Mouse (Mus musculus): Measurements from ENCODE around the gene Adprhl1. TPM values are rescaled to one million over a fixed set of nuclear protein-coding genes. Genes with fewer than 3 reads are reported as not detected.

The Adprhl1 gene
- polyA plus RNA-seq, 1 experiment from 2014 or later = not detected

- WGBS = 89% methylated on average over 9 of the region's 9 CpGs
- Histone ChIP-seq H3K27me3 (ENCODE audit: control insufficient read depth, insufficient read depth, low read length) (no peaks in the 10 kb centered on the region), H3K27ac (ENCODE audit: low read depth, low read length) (no peak overlapping the region), H3K9me3 (ENCODE audit: control insufficient read depth, low read length) (no peaks in the 10 kb centered on the region), H3K9ac (ENCODE audit: low read length) (no peak overlapping the region), H3K36me3 (ENCODE audit: control insufficient read depth, insufficient read depth, low read length) (peaks cover 9% of the 10 kb centered on the region; the same call in 1 of the 2 replicates), H3K4me1 (ENCODE audit: control insufficient read depth, insufficient read depth, low read length) (no peaks in the 10 kb centered on the region), H3K4me3 (ENCODE audit: low read depth, low read length) (no peak overlapping the region), H3K4me2 (no peak overlapping the region)
- no peak for ATAC-seq (ENCODE audit: low FRiP score)
- DNase-seq (ENCODE audit: low spot score, missing footprints) = no peak
Observed at GRCm38 (mm10) chr8:13180408-13180807, 73.6 kb downstream of the Adprhl1 start.

GRCm38 (mm10) chr8:13179948-13180347, 74.0 kb downstream of the Adprhl1 start:
- H3K4me1 ChIP-seq (ENCODE audit: control insufficient read depth, insufficient read depth, low read length) = no peaks in the 10 kb centered on the region
- H3K4me2 ChIP-seq = no peak overlapping the region
- H3K9ac ChIP-seq (ENCODE audit: low read length) = no peak overlapping the region
- H3K27ac ChIP-seq (ENCODE audit: low read depth, low read length) = no peak overlapping the region
- H3K27me3 ChIP-seq (ENCODE audit: control insufficient read depth, insufficient read depth, low read length) = no peaks in the 10 kb centered on the region
- no peaks in the 10 kb centered on the region for H3K9me3 ChIP-seq (ENCODE audit: control insufficient read depth, low read length)
- ATAC-seq (ENCODE audit: low FRiP score) (no peak), DNase-seq (ENCODE audit: low spot score, missing footprints) (no peak)
- 86% methylated on average over 7 of the region's 7 CpGs for WGBS
- H3K4me3 ChIP-seq (ENCODE audit: low read depth, low read length) = no peak overlapping the region
- peaks cover 13% of the 10 kb centered on the region for H3K36me3 ChIP-seq (ENCODE audit: control insufficient read depth, insufficient read depth, low read length)

- no peak overlapping the region for H3K4me2 ChIP-seq
- no peaks in the 10 kb centered on the region for H3K9me3 ChIP-seq (ENCODE audit: control insufficient read depth, low read length)
- no peaks in the 10 kb centered on the region for H3K4me1 ChIP-seq (ENCODE audit: control insufficient read depth, insufficient read depth, low read length)
- 78% methylated on average over 6 of the region's 6 CpGs for WGBS
- DNase-seq (ENCODE audit: low spot score, missing footprints) (no peak), ATAC-seq (ENCODE audit: low FRiP score) (no peak)
- H3K27ac ChIP-seq (ENCODE audit: low read depth, low read length) = no peak overlapping the region
- no peaks in the 10 kb centered on the region for H3K27me3 ChIP-seq (ENCODE audit: control insufficient read depth, insufficient read depth, low read length)
- H3K36me3 ChIP-seq (ENCODE audit: control insufficient read depth, insufficient read depth, low read length) = peaks cover 15% of the 10 kb centered on the region
- no peak overlapping the region for H3K9ac ChIP-seq (ENCODE audit: low read length)
- H3K4me3 ChIP-seq (ENCODE audit: low read depth, low read length) = no peak overlapping the region
Observed at GRCm38 (mm10) chr8:13179482-13179881, 74.5 kb downstream of the Adprhl1 start.

- no peak overlapping the region for H3K4me3 ChIP-seq (ENCODE audit: low read depth, low read length)
- no peaks in the 10 kb centered on the region for H3K27me3 ChIP-seq (ENCODE audit: control insufficient read depth, insufficient read depth, low read length)
- peaks cover 24% of the 10 kb centered on the region for H3K36me3 ChIP-seq (ENCODE audit: control insufficient read depth, insufficient read depth, low read length)
- H3K9me3 ChIP-seq (ENCODE audit: control insufficient read depth, low read length) = no peaks in the 10 kb centered on the region
- no peak overlapping the region for H3K9ac ChIP-seq (ENCODE audit: low read length)
- ATAC-seq (ENCODE audit: low FRiP score) (no peak), DNase-seq (ENCODE audit: low spot score, missing footprints) (no peak)
- 95% methylated on average over 5 of the region's 5 CpGs for WGBS
- H3K4me1 ChIP-seq (ENCODE audit: control insufficient read depth, insufficient read depth, low read length) = no peaks in the 10 kb centered on the region
- H3K27ac ChIP-seq (ENCODE audit: low read depth, low read length) = no peak overlapping the region
- no peak overlapping the region for H3K4me2 ChIP-seq
Observed at GRCm38 (mm10) chr8:13178137-13178536, 75.8 kb downstream of the Adprhl1 start.

- H3K9ac ChIP-seq (ENCODE audit: low read length) = no peak overlapping the region
- no peaks in the 10 kb centered on the region for H3K27me3 ChIP-seq (ENCODE audit: control insufficient read depth, insufficient read depth, low read length)
- H3K27ac ChIP-seq (ENCODE audit: low read depth, low read length) = no peak overlapping the region
- H3K4me1 ChIP-seq (ENCODE audit: control insufficient read depth, insufficient read depth, low read length) = no peaks in the 10 kb centered on the region
- 92% methylated on average over 7 of the region's 7 CpGs for WGBS
- H3K36me3 ChIP-seq (ENCODE audit: control insufficient read depth, insufficient read depth, low read length) = peaks cover 30% of the 10 kb centered on the region
- DNase-seq (ENCODE audit: low spot score, missing footprints) (no peak), ATAC-seq (ENCODE audit: low FRiP score) (no peak)
- H3K4me2 ChIP-seq = no peak overlapping the region
- H3K9me3 ChIP-seq (ENCODE audit: control insufficient read depth, low read length) = no peaks in the 10 kb centered on the region
- no peak overlapping the region for H3K4me3 ChIP-seq (ENCODE audit: low read depth, low read length)
Observed at GRCm38 (mm10) chr8:13177173-13177852, 76.6 kb downstream of the Adprhl1 start.

GRCm38 (mm10) chr8:13175650-13176049, 78.3 kb downstream of the Adprhl1 start:
- no peak overlapping the region for H3K4me2 ChIP-seq
- H3K27me3 ChIP-seq (ENCODE audit: control insufficient read depth, insufficient read depth, low read length) = no peaks in the 10 kb centered on the region
- DNase-seq (ENCODE audit: low spot score, missing footprints) (no peak), ATAC-seq (ENCODE audit: low FRiP score) (no peak)
- 86% methylated on average over 1 of the region's 1 CpGs for WGBS
- H3K27ac ChIP-seq (ENCODE audit: low read depth, low read length) = no peak overlapping the region
- H3K4me3 ChIP-seq (ENCODE audit: low read depth, low read length) = no peak overlapping the region
- no peaks in the 10 kb centered on the region for H3K4me1 ChIP-seq (ENCODE audit: control insufficient read depth, insufficient read depth, low read length)
- H3K36me3 ChIP-seq (ENCODE audit: control insufficient read depth, insufficient read depth, low read length) = peaks cover 32% of the 10 kb centered on the region
- no peaks in the 10 kb centered on the region for H3K9me3 ChIP-seq (ENCODE audit: control insufficient read depth, low read length)
- no peak overlapping the region for H3K9ac ChIP-seq (ENCODE audit: low read length)

GRCm38 (mm10) chr8:13174811-13175210, 79.2 kb downstream of the Adprhl1 start:
- no peak overlapping the region for H3K4me3 ChIP-seq (ENCODE audit: low read depth, low read length)
- H3K4me2 ChIP-seq = no peak overlapping the region
- no peaks in the 10 kb centered on the region for H3K9me3 ChIP-seq (ENCODE audit: control insufficient read depth, low read length)
- no peak overlapping the region for H3K9ac ChIP-seq (ENCODE audit: low read length)
- no peaks in the 10 kb centered on the region for H3K27me3 ChIP-seq (ENCODE audit: control insufficient read depth, insufficient read depth, low read length)
- WGBS = 96% methylated on average over 4 of the region's 4 CpGs
- no peak for ATAC-seq (ENCODE audit: low FRiP score)
- no peaks in the 10 kb centered on the region for H3K4me1 ChIP-seq (ENCODE audit: control insufficient read depth, insufficient read depth, low read length)
- H3K36me3 ChIP-seq (ENCODE audit: control insufficient read depth, insufficient read depth, low read length) = peaks cover 32% of the 10 kb centered on the region
- DNase-seq (ENCODE audit: low spot score, missing footprints) = peak; percentile 21
- no peak overlapping the region for H3K27ac ChIP-seq (ENCODE audit: low read depth, low read length)

- no peaks in the 10 kb centered on the region for H3K9me3 ChIP-seq (ENCODE audit: control insufficient read depth, low read length)
- H3K4me3 ChIP-seq (ENCODE audit: low read depth, low read length) = no peak overlapping the region
- H3K36me3 ChIP-seq (ENCODE audit: control insufficient read depth, insufficient read depth, low read length) = peaks cover 32% of the 10 kb centered on the region
- no peaks in the 10 kb centered on the region for H3K27me3 ChIP-seq (ENCODE audit: control insufficient read depth, insufficient read depth, low read length)
- DNase-seq (ENCODE audit: low spot score, missing footprints) = peak; percentile 57
- H3K4me2 ChIP-seq = no peak overlapping the region
- WGBS = 95% methylated on average over 4 of the region's 4 CpGs
- H3K4me1 ChIP-seq (ENCODE audit: control insufficient read depth, insufficient read depth, low read length) = no peaks in the 10 kb centered on the region
- ATAC-seq (ENCODE audit: low FRiP score) = no peak
- H3K27ac ChIP-seq (ENCODE audit: low read depth, low read length) = no peak overlapping the region
- H3K9ac ChIP-seq (ENCODE audit: low read length) = no peak overlapping the region
Observed at GRCm38 (mm10) chr8:13174305-13174704, 79.7 kb downstream of the Adprhl1 start.

Data from midbrain, embryonic 11.5 days (tissue).